Mouse (Mus musculus) neural tube, embryonic 11.5 days (tissue): Measurements from ENCODE around the gene Lman2. TPM values are rescaled to one million over a fixed set of nuclear protein-coding genes. Genes with fewer than 3 reads are reported as not detected.
A peak's percentile ranks its signal among the peaks of the same experiment; 100 is the strongest.

Experiments used
- ATAC-seq: fragments of 200-750 bp; cut with Nextera tagmentation; 2 replicates; pipeline ENCODE4 v1.8.0; 2017; ENCODE audit warnings: moderate number of reproducible peaks, mild to moderate bottlenecking, moderate TSS enrichment, moderate library complexity; ENCODE audit not compliant: insufficient read depth, low FRiP score, low TSS enrichment
- DNase-seq: peaks from one replicate; pipeline ENCODE4 v3.0.0-alpha.2; 2015; ENCODE audit warnings: low spot score
- H3K27ac ChIP-seq: fragments of 300-500 bp; sonication (generic); 2 replicates; pipeline ENCODE4 v1.5.1; 2014; ENCODE audit warnings: low read depth, mild to moderate bottlenecking, low read length
- H3K27me3 ChIP-seq: fragments of 300-500 bp; sonication (generic); 2 replicates; pipeline ENCODE4 v1.6.1; 2014; ENCODE audit warnings: mild to moderate bottlenecking, low read length, mixed read lengths; ENCODE audit not compliant: control insufficient read depth, insufficient read depth
- H3K36me3 ChIP-seq: fragments of 300-500 bp; sonication (generic); 2 replicates; pipeline ENCODE4 v1.6.1; 2014; ENCODE audit warnings: mild to moderate bottlenecking, low read length, moderate library complexity, mixed read lengths; ENCODE audit not compliant: control insufficient read depth, insufficient read depth
- H3K4me1 ChIP-seq: fragments of 300-500 bp; sonication (generic); 2 replicates; pipeline ENCODE4 v1.6.1; 2014; ENCODE audit warnings: low read length, mixed read lengths; ENCODE audit not compliant: control insufficient read depth, insufficient read depth
- H3K4me2 ChIP-seq: fragments of 300-500 bp; sonication (generic); 2 replicates; pipeline ENCODE4 v1.6.1; 2014; ENCODE audit warnings: low read depth, mild to moderate bottlenecking, moderate library complexity
- H3K4me3 ChIP-seq: fragments of 300-500 bp; sonication (generic); 2 replicates; pipeline ENCODE4 v1.5.1; 2014; ENCODE audit warnings: low read depth, low read length
- H3K9ac ChIP-seq: fragments of 300-500 bp; sonication (generic); 2 replicates; pipeline ENCODE4 v1.6.1; 2014; ENCODE audit warnings: mild to moderate bottlenecking, low read length
- H3K9me3 ChIP-seq: fragments of 300-500 bp; sonication (generic); 2 replicates; pipeline ENCODE4 v1.6.1; 2016; ENCODE audit warnings: low read length; ENCODE audit not compliant: control insufficient read depth
- WGBS: fragments of 180-500 bp; shearing (Covaris S2); extraction: QIAGEN DNeasy Blood & Tissue Kit; methylation state at CpG from one replicate; pipeline ENCODE4 v1.1.7; 2014; 5-methylcytosine and 5-hydroxymethylcytosine counted together
- polyA plus RNA-seq: library from polyadenylated mRNA; unstranded; fragments of >200 nt; fragmentation: Nextera tagmentation; extraction: Ambion mirVana; gene quantifications from 2 replicates; pipeline ENCODE4 v1.2.1, GENCODE M21; 2014

The Lman2 gene
- polyA plus RNA-seq, 1 experiment from 2014 or later = 94.8 TPM

DNA sequence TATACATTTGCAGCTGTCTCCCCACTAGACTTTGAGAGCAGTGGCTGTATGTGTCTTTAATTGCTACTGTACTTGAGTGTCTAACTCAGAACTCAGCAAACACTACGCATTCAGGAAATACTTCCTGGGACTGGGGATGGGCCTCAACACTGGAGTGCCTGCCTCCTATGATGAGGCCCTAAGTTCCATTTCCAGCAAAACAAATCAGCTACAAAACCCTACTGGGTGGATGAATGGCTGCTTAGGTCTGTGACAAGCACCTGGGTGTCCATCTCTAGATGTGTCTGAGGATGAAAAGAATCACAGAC, 37.4 kb upstream of the Lman2 start:
- no peak for DNase-seq
- ATAC-seq = no peak
- H3K27me3 ChIP-seq = no peaks in the 10 kb centered on the region
- H3K4me3 ChIP-seq = no peak overlapping the region
- 97% methylated on average over 1 of the region's 1 CpGs for WGBS
- H3K36me3 ChIP-seq = no peaks in the 10 kb centered on the region
- no peak overlapping the region for H3K27ac ChIP-seq
- no peaks in the 10 kb centered on the region for H3K4me1 ChIP-seq
- no peak overlapping the region for H3K4me2 ChIP-seq
- no peaks in the 10 kb centered on the region for H3K9me3 ChIP-seq
- no peak overlapping the region for H3K9ac ChIP-seq

DNA sequence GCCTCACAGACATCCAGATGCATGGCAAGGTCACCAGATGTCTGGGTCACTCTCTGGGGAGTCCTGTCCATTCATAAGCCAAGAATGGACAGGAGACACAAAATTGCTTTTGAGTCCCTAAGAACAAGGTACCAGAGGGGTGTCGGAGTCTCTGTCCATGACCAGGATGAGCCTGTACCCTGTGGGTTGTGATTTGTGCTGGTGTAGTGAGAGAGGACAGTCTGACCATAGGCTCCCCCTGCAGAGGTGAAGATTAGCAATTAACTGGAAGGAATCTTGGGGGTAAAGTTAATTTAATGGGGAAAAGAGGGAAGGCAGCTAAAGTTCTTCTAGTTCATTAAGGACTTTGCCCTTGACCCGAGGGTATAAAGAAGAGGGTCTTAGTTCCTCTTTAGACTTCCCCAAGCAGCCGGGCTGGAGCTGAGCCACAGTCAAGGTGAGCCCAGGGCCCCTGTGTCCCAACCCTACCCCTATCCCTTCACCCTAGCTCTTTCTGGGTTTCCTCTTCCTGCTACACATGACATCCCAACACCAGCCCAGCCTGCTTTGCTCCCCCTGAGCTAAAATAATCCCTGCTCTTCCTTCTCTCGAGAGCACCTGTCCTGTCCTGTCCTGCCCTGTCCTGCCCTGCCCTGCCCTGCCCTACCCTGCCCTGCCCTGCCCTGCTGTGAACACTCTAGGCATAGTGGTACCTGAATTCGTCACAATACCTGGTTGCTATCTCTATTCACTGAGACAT, 36.9 kb upstream of the Lman2 start:
- no peak overlapping the region for H3K9ac ChIP-seq
- DNase-seq = no peak
- H3K9me3 ChIP-seq = no peaks in the 10 kb centered on the region
- no peak for ATAC-seq
- H3K4me3 ChIP-seq = no peak overlapping the region
- no peaks in the 10 kb centered on the region for H3K27me3 ChIP-seq
- no peaks in the 10 kb centered on the region for H3K36me3 ChIP-seq
- WGBS = 66% methylated on average over 5 of the region's 5 CpGs
- no peak overlapping the region for H3K27ac ChIP-seq
- H3K4me2 ChIP-seq = no peak overlapping the region
- H3K4me1 ChIP-seq = no peaks in the 10 kb centered on the region

DNA sequence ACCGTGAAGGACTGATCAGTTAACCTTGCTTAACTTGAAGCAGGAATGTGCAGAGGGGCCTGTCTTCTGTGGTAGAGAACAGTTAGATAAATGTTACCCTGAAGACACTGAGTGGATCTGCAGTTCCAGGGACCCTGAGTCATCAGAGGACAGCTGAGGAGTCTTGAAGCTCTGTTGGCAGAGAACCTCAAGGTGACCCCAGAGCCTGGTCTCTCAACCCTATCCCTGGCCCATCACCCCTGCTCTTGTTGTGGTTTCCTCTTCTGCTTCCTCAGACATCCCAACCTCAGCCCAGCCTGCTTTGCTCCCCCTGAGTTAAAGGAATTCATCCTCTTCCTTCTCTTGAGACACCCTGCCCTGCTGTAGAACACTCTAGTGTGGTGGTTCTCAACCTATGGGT, 35.5 kb upstream of the Lman2 start, which contains the start of gene Slc34a1:
Gene Slc34a1, plus strand, starts transcription at position 100 of the 400 bp plus-strand sequence.
- Histone ChIP-seq H3K4me2 (no peak within 1 kb of the TSS), H3K27me3 (no peaks in the 10 kb centered on the region), H3K4me1 (no peaks in the 10 kb centered on the region), H3K9ac (no peak within 1 kb of the TSS), H3K4me3 (no peak within 1 kb of the TSS), H3K9me3 (no peaks in the 10 kb centered on the region), H3K36me3 (no peaks in the 10 kb centered on the region), H3K27ac (no peak within 1 kb of the TSS)
- DNase-seq = no peak
- no peak for ATAC-seq
- 90% methylated on average over 1 of the region's 1 CpGs for WGBS

DNA sequence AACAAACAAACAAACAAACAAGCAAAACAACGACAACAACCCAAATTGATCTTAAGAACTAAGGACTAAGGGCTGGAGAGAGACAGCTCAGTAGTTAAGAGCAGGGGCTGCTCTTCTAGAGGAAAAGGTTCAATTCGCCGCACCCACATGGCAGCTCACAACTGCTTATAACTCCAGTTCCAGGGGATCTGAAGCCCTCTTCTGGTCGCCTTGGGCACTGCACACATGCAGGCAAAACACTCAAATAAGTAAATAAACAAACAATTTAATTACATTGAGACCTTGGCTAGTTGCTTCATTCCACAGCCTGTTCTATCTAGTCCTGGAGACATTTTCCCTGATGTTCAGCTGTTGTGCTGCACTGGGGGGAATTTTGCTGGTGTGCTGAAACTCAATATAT, 30.4 kb upstream of the Lman2 start:
- Histone ChIP-seq H3K4me3 (no peak overlapping the region), H3K27me3 (no peaks in the 10 kb centered on the region), H3K4me1 (no peaks in the 10 kb centered on the region), H3K9ac (no peak overlapping the region), H3K4me2 (no peak overlapping the region), H3K36me3 (no peaks in the 10 kb centered on the region), H3K9me3 (no peaks in the 10 kb centered on the region), H3K27ac (no peak overlapping the region)
- DNase-seq (no peak), ATAC-seq (no peak)
- WGBS = 68% methylated on average over 4 of the region's 4 CpGs

DNA sequence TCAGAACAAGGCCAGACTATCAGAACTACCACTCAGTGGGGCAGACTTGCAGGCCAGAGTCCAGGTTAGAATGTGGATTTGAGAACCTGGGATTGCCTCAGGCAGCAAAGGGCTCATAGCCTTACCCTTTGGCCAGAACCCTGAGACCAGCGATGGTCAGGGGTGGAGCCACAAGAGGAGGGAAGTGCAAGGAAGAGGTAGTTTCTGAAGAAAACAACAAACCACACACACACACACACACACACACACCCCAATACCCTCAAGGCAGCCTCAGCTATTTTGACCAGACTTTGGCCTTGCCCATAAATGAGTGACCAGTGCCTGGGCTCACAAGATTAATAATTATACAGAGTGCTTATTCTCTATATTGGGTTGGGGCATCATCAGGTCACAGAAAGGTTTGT, 29.0 kb upstream of the Lman2 start:
- ATAC-seq = no peak
- H3K9me3 ChIP-seq = no peaks in the 10 kb centered on the region
- DNase-seq = no peak
- H3K27me3 ChIP-seq = no peaks in the 10 kb centered on the region
- no peak overlapping the region for H3K27ac ChIP-seq
- no peak overlapping the region for H3K4me3 ChIP-seq
- H3K36me3 ChIP-seq = no peaks in the 10 kb centered on the region
- H3K4me2 ChIP-seq = no peak overlapping the region
- 90% methylated on average over 1 of the region's 1 CpGs for WGBS
- no peak overlapping the region for H3K9ac ChIP-seq
- H3K4me1 ChIP-seq = no peaks in the 10 kb centered on the region

DNA sequence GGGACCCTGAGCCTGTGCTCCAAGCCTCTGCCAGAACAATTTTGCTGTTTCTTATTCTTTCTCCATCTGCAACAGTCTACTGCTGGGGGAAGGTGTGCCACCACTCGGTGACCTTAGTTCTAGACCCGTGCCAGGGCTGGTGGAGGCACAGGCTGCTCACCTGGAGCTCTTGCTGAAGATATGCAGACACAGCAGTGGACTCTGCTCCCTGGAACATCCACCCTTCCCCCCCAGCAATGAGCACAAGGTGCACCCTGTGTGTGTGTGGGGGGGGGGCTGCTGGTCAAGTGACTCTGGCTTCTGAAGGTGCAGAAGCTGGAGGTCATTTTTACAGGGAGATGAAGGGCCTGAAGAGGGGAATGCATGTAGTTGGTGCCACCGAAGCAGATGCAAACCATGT, 28.1 kb upstream of the Lman2 start:
- Histone ChIP-seq H3K4me1 (no peaks in the 10 kb centered on the region), H3K9me3 (no peaks in the 10 kb centered on the region), H3K27ac (no peak overlapping the region), H3K4me2 (no peak overlapping the region), H3K36me3 (no peaks in the 10 kb centered on the region), H3K9ac (no peak overlapping the region), H3K27me3 (no peaks in the 10 kb centered on the region), H3K4me3 (no peak overlapping the region)
- no peak for ATAC-seq
- 79% methylated on average over 3 of the region's 3 CpGs for WGBS
- DNase-seq = no peak

DNA sequence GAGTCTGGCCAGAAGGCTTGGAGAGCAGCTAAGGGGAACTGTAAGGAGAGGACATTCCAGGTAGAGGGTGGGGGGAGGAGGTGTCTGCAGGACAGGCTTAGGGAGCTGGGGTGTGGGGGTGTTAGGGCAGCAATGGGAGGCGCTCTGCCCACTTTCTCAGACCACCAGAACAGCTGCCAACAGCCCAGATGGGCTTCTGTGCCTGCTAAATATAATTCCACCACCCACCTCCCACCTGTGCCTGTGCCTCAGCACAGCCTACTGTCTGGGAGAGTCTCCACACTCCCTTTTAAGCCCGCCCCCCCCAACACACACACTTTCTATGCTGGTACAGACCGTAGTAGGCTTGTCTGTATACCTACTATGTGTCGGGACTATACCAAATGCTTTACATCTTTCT, 19.2 kb upstream of the Lman2 start:
- Histone ChIP-seq H3K4me1 (no peaks in the 10 kb centered on the region), H3K36me3 (no peaks in the 10 kb centered on the region), H3K27ac (no peak overlapping the region), H3K4me3 (no peak overlapping the region), H3K9me3 (no peaks in the 10 kb centered on the region), H3K4me2 (no peak overlapping the region), H3K9ac (no peak overlapping the region), H3K27me3 (peaks cover 35% of the 10 kb centered on the region)
- 83% methylated on average over 4 of the region's 4 CpGs for WGBS
- DNase-seq (no peak), ATAC-seq (no peak)

DNA sequence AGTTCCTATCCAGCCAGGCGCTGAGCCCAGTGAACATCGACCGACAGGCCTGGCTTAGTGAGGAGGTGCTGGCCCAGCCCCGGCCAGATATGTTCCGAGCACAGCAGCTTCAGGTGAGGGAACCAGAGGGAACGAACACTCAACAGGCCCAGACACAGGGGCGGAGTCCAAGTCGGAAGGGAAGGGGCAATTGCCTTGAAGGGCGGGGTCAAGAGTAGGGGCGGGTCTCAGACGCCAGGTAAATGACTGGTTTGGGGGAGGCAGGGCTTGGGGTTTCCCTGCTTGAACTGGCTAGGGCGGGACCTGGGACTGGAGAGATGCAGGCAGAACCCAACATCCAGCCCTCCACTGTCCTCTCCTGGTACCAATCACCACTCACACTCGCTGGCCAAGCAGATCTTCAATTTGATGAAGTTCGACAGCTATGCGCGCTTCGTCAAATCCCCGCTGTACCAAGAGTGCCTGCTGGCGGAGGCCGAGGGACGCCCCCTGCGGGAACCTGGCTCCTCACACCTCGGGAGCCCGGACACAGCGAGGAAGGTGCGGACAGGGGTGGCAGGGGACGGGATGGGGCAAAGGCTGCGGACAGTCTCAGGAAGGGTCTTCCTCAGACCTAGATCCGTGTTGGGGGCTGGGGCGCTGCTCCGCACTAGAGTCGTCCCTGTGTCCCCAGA, 16.5 kb upstream of the Lman2 start:
- no peak overlapping the region for H3K4me2 ChIP-seq
- 3% methylated on average over 32 of the region's 32 CpGs for WGBS
- H3K36me3 ChIP-seq = no peaks in the 10 kb centered on the region

DNA sequence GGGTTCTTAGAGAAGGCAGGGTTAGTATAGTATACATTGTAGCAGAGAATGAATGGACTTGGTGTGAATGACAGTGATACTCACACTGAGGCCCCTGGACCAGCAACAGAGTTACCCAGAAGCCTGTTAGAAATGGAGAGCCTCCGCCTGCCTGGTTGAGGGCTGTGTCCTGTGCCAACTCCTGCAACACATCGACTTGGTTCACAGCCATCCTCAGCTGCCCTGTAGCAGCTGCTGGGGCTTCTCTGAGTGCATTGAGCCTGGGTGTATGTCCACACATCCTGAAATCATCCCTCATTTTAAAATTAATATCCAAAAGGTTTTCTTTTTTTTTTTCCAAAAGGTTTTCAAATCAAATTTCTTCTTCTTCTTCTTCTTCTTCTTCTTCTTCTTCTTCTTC, 13.3 kb upstream of the Lman2 start:
- H3K4me3 ChIP-seq = no peak overlapping the region
- peaks cover 35% of the 10 kb centered on the region for H3K27me3 ChIP-seq
- H3K9me3 ChIP-seq = no peaks in the 10 kb centered on the region
- 80% methylated on average over 2 of the region's 2 CpGs for whole genome bisulfite sequencing
- no peaks in the 10 kb centered on the region for H3K36me3 ChIP-seq
- H3K27ac ChIP-seq = no peak overlapping the region
- no peaks in the 10 kb centered on the region for H3K4me1 ChIP-seq
- H3K4me2 ChIP-seq = no peak overlapping the region
- no peak for DNase-seq
- no peak overlapping the region for H3K9ac ChIP-seq
- ATAC-seq = no peak

More for the DNA sequence above, 16.5 kb upstream of the Lman2 start:
- Histone ChIP-seq H3K27me3 (peaks cover 37% of the 10 kb centered on the region), H3K4me3 (0 out of 2 replicates have a peak overlapping the region, but pooled peaks have one; percentile 8), H3K9me3 (no peaks in the 10 kb centered on the region), H3K9ac (no peak overlapping the region), H3K4me1 (no peaks in the 10 kb centered on the region), H3K27ac (no peak overlapping the region)
- no peak for DNase-seq
- no peak for ATAC-seq
